Mouse (Mus musculus) kidney, embryonic 15.5 days (tissue): ENCODE measurements around the gene Arglu1. TPM values are rescaled to one million over a fixed set of nuclear protein-coding genes. Genes with fewer than 3 reads are reported as not detected.
A peak's percentile ranks its signal among the peaks of the same experiment; 100 is the strongest.

Experiments used
- ATAC-seq: fragments of 200-750 bp; cut with Nextera tagmentation; replicated peaks from 2 replicates; pipeline ENCODE4 v1.8.0; 2017; ENCODE audit warnings: moderate TSS enrichment; ENCODE audit not compliant: low FRiP score
- H3K27ac ChIP-seq: fragments of 300-500 bp; sonication (generic); 2 replicates; pipeline ENCODE4 v1.5.1; 2015; ENCODE audit warnings: mild to moderate bottlenecking, inconsistent platforms
- H3K27me3 ChIP-seq: fragments of 300-500 bp; sonication (generic); 2 replicates; pipeline ENCODE4 v1.6.1; 2015; ENCODE audit warnings: inconsistent platforms
- H3K36me3 ChIP-seq: fragments of 300-500 bp; sonication (generic); 2 replicates; pipeline ENCODE4 v1.6.1; 2015; ENCODE audit warnings: inconsistent platforms
- H3K4me1 ChIP-seq: fragments of 300-500 bp; sonication (generic); 2 replicates; pipeline ENCODE4 v1.6.1; 2015; ENCODE audit warnings: inconsistent platforms
- H3K4me2 ChIP-seq: fragments of 300-500 bp; sonication (generic); 2 replicates; pipeline ENCODE4 v1.6.1; 2015; ENCODE audit warnings: moderate library complexity, mild to moderate bottlenecking, inconsistent platforms
- H3K4me3 ChIP-seq: fragments of 300-500 bp; sonication (generic); replicated peaks from 2 replicates; pipeline ENCODE4 v1.5.1; 2015; ENCODE audit warnings: mild to moderate bottlenecking, inconsistent platforms
- H3K9ac ChIP-seq: fragments of 300-500 bp; sonication (generic); 2 replicates; pipeline ENCODE4 v1.6.1; 2015; ENCODE audit warnings: mild to moderate bottlenecking, inconsistent platforms
- H3K9me3 ChIP-seq: fragments of 300-500 bp; sonication (generic); replicated peaks from 2 replicates; pipeline ENCODE4 v1.6.1; 2016; ENCODE audit warnings: inconsistent platforms
- WGBS: fragments of 180-500 bp; shearing (Covaris S2); methylation state at CpG from one replicate; pipeline ENCODE4 v1.1.7; 2015; ENCODE audit warnings: mixed read lengths; 5-methylcytosine and 5-hydroxymethylcytosine counted together
- polyA plus RNA-seq: library from polyadenylated mRNA; unstranded; fragments of >200 nt; fragmentation: Nextera tagmentation; extraction: Ambion mirVana; gene quantifications from 2 replicates; pipeline ENCODE4 v1.2.1, GENCODE M21; 2015

Arglu1 gene
- polyA plus RNA-seq = 146 and 152 TPM in 2 replicates

DNA sequence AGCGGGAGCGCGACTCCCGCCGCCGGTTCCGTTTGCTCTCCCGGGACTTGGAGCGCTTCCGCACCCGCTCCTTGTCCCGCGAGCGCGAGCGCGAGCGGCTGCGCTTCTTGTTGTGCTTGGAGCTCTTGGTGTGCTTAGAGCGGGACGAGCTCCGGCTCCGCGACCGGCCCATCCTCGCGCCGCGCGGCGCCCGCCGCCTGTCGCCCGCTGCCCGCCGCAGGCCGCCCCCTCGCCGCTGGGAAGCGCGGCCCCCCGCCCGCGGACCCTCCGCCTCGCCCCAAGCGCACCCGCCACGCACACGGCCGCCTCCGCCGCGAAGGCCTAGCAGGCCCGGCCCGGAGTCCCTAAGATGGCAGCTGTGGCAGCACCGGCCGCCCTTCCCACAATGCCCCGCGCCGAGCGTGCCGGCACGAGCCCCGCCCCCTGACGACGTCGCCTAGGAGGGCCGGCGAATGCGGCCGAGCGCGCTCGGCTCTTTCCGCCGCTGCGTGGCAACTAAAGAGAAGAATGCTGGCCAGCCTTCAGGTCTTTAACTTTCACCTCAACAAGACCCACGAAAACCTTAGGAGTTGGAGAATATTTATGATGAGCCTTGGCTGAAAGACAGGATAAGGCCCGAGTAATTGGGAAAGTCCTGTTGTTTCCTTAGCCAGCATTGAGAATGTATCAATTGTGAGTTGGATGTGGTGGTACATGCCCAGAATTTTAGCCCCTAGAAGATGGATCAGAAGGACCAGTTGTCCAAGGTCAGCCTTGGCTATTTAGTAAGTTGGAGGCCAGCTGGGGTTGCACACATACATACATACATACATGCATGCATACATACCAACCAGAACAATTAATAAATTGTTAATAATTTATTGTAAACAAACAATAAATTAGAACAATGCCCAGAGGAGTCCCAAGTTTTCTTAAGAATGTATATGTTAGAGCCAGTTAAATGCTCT is at the start of gene Arglu1:
Gene Arglu1, minus strand, starts transcription at position 376 of the 947 bp plus-strand sequence.
- Histone ChIP-seq H3K36me3 (no peaks in the 10 kb centered on the region), H3K4me2 (peak within 1 kb of the TSS; percentile 66), H3K9me3 (no peaks in the 10 kb centered on the region), H3K4me3 (peak within 1 kb of the TSS; percentile 85), H3K27ac (peak within 1 kb of the TSS; percentile 95), H3K9ac (peak within 1 kb of the TSS; percentile 98), H3K4me1 (peaks cover 38% of the 10 kb centered on the region), H3K27me3 (no peaks in the 10 kb centered on the region)
- WGBS = under 1% methylated on average over 79 of the region's 81 CpGs
- peak; percentile 96 for ATAC-seq

DNA sequence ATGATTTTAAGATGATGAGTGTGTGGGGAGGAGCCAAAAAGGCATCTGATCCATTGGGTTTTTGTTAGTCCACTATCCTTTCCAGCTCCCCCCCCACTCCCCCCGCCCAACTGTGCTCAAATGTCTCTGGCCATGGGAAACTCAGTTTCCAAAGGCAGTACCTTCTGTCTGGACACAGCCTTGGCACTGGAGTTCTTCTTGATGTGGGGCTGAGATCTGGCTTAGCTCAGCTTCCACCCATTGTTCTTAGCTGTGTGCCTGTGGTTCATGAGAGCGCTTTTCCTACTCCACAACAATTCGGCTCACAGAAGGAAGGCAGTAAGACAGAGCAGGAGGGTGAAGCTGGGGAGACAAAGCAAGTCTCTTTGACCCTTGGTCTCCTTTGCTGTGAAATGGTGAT is 47.0 kb upstream of the Arglu1 start:
- Histone ChIP-seq H3K4me1 (no peaks in the 10 kb centered on the region), H3K4me2 (no peak overlapping the region), H3K27me3 (no peaks in the 10 kb centered on the region), H3K9ac (no peak overlapping the region), H3K36me3 (no peaks in the 10 kb centered on the region), H3K4me3 (no peak overlapping the region), H3K9me3 (no peaks in the 10 kb centered on the region), H3K27ac (no peak overlapping the region)
- WGBS = 77% methylated on average over 3 of the region's 3 CpGs
- ATAC-seq = no peak

DNA sequence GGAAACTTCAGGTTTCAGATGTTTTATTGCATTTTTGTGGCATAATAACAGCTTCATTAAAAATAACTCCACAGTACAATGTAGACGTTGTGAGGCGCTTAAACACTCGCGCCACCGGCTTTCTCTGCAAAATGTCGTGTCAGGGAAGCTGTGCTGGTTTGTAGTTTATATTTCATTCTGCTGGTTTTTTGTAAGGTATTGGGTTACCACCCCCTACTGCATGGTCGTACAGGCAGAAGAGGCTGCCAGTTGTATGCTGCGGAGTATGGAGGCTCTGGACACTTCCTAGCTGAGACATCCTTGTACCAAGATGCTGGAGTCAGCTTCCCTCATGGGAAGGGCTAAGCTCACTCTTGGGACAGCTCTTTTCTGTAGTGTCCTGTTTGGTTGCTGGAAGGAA is 46.5 kb upstream of the Arglu1 start:
- Histone ChIP-seq H3K9ac (no peak overlapping the region), H3K36me3 (no peaks in the 10 kb centered on the region), H3K9me3 (no peaks in the 10 kb centered on the region), H3K4me1 (no peaks in the 10 kb centered on the region), H3K27ac (no peak overlapping the region), H3K4me3 (no peak overlapping the region), H3K27me3 (no peaks in the 10 kb centered on the region), H3K4me2 (no peak overlapping the region)
- 68% methylated on average over 8 of the region's 8 CpGs for WGBS
- ATAC-seq = no peak

DNA sequence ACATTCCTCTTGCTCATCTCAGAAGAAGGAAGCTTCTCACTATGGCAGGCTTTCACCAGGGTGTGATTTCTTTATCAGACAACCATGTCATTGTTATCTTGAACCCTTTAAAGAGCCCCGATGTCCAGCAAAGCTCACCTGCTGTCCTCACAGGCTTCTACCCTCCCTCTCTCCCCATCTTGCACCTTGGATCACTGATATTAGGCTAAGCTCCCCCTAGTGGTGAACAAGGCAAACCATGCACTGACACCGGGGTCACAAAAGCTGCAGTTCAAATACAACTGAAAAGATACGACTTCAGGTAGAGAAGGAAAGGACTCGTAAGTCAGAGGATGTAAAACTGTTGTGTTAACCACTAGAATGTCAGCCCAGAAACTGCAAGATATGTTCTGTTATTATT is 43.5 kb upstream of the Arglu1 start:
- ATAC-seq = no peak
- no peak overlapping the region for H3K9ac ChIP-seq
- H3K4me2 ChIP-seq = no peak overlapping the region

DNA sequence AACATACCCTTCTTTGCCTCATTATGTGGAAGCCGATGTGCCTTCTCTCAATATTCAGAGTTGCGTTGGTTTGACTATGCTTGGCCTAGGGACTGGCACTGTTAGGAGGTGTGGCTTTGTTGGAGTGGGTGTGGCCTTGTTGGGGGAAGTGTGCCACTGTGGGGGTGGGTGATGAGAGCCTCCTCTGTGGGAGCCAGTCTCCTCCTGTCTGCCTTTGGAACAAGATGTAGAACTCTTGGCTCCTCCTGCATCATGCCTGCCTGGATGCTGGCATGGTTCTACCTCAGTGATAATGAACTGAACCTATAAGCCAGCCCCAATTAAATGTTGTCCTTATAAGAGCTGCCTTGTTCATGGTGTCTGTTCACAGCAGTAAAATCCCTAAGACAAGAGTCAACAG is 38.3 kb upstream of the Arglu1 start:
- H3K27me3 ChIP-seq = no peaks in the 10 kb centered on the region
- H3K36me3 ChIP-seq = no peaks in the 10 kb centered on the region
- ATAC-seq = no peak
- no peaks in the 10 kb centered on the region for H3K4me1 ChIP-seq
- H3K4me3 ChIP-seq = no peak overlapping the region
- 96% methylated on average over 2 of the region's 2 CpGs for WGBS
- H3K9me3 ChIP-seq = no peaks in the 10 kb centered on the region
- no peak overlapping the region for H3K9ac ChIP-seq
- H3K27ac ChIP-seq = no peak overlapping the region
- no peak overlapping the region for H3K4me2 ChIP-seq

More for the DNA sequence above, 43.5 kb upstream of the Arglu1 start:
- H3K27me3 ChIP-seq = no peaks in the 10 kb centered on the region
- WGBS = 40% methylated on average over 4 of the region's 4 CpGs
- H3K4me3 ChIP-seq = no peak overlapping the region
- no peaks in the 10 kb centered on the region for H3K36me3 ChIP-seq
- H3K27ac ChIP-seq = no peak overlapping the region
- no peaks in the 10 kb centered on the region for H3K9me3 ChIP-seq
- no peaks in the 10 kb centered on the region for H3K4me1 ChIP-seq

DNA sequence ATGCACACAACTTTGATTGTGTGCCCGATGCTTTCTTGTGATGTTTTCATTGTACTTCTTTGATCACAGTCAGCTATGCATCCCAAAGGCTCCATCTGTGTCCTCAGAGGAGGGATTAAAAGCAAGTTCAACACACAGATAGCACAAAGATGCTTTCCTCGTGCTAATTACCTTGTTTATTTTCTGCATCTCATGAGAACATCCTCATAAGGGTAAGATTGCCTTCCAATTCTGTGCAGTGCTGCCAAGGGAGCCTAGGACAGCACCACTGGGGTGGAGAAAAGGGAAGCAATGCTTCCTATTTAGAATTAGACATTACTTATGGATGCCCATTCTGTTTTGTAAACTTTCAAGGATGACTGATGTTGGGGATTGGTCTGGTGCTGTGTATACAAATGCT is 36.2 kb upstream of the Arglu1 start:
- Histone ChIP-seq H3K36me3 (no peaks in the 10 kb centered on the region), H3K9me3 (no peaks in the 10 kb centered on the region), H3K4me1 (no peaks in the 10 kb centered on the region), H3K4me3 (no peak overlapping the region), H3K27ac (no peak overlapping the region), H3K4me2 (no peak overlapping the region), H3K9ac (no peak overlapping the region), H3K27me3 (no peaks in the 10 kb centered on the region)
- no peak for ATAC-seq
- 71% methylated on average over 2 of the region's 2 CpGs for WGBS

DNA sequence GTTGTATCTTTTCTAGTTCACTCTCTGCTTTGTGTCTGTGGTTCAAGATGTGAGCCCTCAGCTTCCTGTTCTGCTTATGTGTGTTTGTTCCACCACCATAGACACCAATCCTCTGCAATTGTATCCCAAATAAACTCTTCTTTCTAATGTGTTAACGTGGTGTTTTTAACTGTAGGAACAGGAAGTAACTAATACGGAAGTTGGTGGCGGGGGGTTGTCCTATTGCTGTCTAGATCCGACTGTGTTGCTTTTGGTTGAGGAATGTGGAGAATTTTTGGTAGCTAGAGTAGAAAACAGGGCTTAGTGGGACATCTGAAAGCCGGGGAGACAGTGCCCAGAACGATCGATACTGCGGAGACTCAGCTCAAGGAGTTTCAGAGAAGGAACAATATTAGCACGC is 14.5 kb upstream of the Arglu1 start:
- peaks cover 8% of the 10 kb centered on the region; the same call in 1 of the 2 replicates for H3K4me1 ChIP-seq
- H3K27me3 ChIP-seq = no peaks in the 10 kb centered on the region
- no peak for ATAC-seq
- no peak overlapping the region for H3K4me2 ChIP-seq
- no peaks in the 10 kb centered on the region for H3K36me3 ChIP-seq
- no peak overlapping the region for H3K9ac ChIP-seq
- WGBS = 76% methylated on average over 9 of the region's 9 CpGs
- no peak overlapping the region for H3K27ac ChIP-seq
- H3K9me3 ChIP-seq = no peaks in the 10 kb centered on the region
- no peak overlapping the region for H3K4me3 ChIP-seq

DNA sequence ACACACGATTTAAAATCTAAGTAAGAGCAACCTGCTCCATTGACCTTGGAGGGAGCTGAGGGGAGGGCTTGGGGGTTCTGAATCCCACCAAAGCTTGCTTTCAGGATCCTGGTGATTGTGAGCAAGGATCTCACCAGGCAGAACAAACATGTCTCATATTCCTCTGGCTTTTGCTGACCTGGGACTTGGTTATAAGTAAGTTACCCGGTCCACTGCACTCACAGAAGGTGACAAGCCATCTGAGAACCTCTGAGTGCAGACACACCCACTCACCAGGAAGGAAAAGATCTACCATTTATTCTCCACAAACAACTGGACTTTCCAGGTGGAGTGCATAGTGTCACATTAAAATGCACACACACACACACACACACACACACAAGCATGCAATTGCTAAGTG is 13.3 kb upstream of the Arglu1 start:
- Histone ChIP-seq H3K27ac (no peak overlapping the region), H3K27me3 (no peaks in the 10 kb centered on the region), H3K9ac (no peak overlapping the region), H3K4me1 (peaks cover 8% of the 10 kb centered on the region; the same call in 1 of the 2 replicates), H3K4me3 (no peak overlapping the region), H3K36me3 (no peaks in the 10 kb centered on the region), H3K9me3 (no peaks in the 10 kb centered on the region), H3K4me2 (no peak overlapping the region)
- ATAC-seq = peak; percentile 69; the same call in 1 of the 2 replicates
- WGBS = 52% methylated on average over 2 of the region's 2 CpGs

DNA sequence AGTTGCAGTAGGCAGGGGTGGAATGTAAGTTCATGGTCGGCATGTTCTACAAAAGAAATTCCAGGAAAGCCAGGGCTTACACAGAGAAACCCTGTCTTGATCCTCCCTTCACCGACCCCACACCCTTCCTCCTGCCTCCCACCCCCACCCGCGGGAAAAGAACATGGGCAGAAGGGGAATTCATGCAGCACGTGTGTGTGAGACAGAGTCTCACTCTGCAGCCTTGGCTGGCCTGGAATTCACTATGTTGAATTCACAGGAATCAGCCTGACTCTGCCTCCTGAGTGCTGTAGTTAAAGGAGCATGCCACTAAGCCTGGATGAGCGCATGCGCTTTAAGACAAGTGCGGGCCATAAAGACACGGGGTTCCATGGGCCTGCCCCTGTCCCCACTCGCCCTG is 10.5 kb upstream of the Arglu1 start:
- peaks cover 8% of the 10 kb centered on the region; the same call in 1 of the 2 replicates for H3K4me1 ChIP-seq
- no peak overlapping the region for H3K9ac ChIP-seq
- H3K4me3 ChIP-seq = no peak overlapping the region
- H3K27ac ChIP-seq = no peak overlapping the region
- 92% methylated on average over 10 of the region's 10 CpGs for WGBS
- no peaks in the 10 kb centered on the region for H3K9me3 ChIP-seq
- no peak overlapping the region for H3K4me2 ChIP-seq
- H3K27me3 ChIP-seq = no peaks in the 10 kb centered on the region
- ATAC-seq = no peak
- H3K36me3 ChIP-seq = no peaks in the 10 kb centered on the region

DNA sequence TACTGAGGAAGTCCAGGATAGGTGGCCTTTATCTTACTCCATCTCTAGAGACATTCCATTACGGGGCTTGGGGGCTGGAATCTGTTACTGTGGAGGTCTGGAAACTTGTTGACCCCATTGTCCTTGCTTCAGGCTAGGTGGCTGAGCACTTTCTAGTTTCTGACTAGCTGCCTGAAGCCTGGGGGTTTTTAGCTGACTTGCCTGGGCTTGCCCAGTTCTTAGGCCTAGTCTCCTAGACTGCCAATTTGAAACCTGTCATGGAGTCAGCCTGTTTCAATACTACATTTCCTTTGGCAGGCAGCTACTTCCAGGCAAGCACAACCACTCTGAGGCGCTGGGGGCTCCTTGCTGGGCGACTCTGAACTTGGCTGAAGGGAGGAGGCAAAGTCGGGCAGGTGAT is 9.9 kb upstream of the Arglu1 start:
- H3K27me3 ChIP-seq = no peaks in the 10 kb centered on the region
- 78% methylated on average over 4 of the region's 4 CpGs for WGBS
- H3K4me2 ChIP-seq = no peak overlapping the region
- H3K4me3 ChIP-seq = no peak overlapping the region
- no peaks in the 10 kb centered on the region for H3K36me3 ChIP-seq
- no peak overlapping the region for H3K9ac ChIP-seq
- no peaks in the 10 kb centered on the region for H3K9me3 ChIP-seq
- peaks cover 8% of the 10 kb centered on the region; the same call in 1 of the 2 replicates for H3K4me1 ChIP-seq
- ATAC-seq = no peak
- no peak overlapping the region for H3K27ac ChIP-seq

DNA sequence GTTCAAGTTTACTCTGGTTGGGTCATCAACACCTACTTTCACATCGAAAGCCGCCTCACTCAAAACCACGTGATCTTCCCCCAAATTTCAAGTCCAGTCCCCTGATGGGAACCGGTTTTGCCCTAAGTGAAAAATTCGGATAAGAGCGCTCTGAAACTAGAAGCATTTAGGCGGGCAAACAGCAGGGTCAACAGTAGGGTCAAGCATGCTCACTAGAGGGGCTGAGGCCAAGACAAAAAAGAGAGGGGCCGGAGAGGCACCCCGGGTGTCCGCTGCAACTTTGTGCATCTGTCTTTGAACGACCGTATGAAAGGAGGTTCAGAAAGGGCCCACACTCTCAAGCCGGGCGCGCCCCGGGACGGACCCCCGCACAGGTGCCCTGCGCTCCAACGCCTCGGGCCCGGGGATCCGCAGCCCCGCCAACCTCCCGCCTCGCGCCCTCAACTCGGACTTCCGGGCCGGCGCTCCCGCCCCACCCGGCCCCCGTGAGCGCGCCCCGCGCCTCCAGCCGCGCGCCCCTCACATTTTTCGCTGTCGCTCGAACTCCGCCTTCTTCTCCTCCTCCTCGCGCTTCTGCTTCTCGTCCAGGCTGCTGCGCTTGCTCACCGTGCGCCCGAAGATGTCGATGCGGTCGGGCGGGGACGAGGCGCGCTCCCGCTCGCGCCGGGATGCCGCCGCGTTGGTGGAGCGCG is 721 bp downstream of the Arglu1 start:
- WGBS = under 1% methylated on average over 68 of the region's 68 CpGs
- ATAC-seq = peak; percentile 83

DNA sequence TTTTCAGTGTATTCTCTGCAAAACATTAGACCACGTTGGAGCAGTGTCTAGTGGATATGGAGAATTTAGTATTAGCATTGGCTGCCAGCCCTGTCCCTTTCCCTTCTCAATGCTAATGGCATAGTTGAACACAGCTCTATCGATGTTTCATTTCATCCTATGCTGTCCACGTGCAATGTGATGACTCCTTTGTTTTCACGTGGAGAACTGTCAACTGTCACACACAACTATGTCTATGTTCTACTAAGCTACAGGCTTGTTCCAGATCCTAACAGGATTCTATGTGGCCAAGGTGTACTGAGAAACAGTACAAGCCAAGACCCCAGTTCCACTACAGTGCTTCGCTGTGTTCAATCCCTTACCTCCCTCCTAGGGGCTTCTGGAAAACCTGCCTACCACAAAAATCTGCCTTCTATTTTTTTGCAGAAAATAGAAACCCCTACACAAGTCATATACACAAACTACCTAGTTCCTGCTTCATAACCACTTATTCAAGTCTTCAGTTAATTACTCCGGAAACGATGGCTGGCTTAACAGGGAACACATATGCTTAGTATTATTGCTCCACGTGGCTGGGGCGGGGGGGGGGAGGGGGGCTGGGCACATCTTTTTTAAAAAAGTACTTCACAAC is 1.4 kb downstream of the Arglu1 start:
- 10% methylated on average over 9 of the region's 9 CpGs for WGBS
- Histone ChIP-seq H3K36me3 (no peaks in the 10 kb centered on the region), H3K9ac (peak overlapping the region; percentile 98), H3K27me3 (no peaks in the 10 kb centered on the region), H3K4me2 (peak overlapping the region; percentile 66), H3K4me1 (peaks cover 42% of the 10 kb centered on the region), H3K27ac (peak overlapping the region; percentile 95; the same call in 1 of the 2 replicates), H3K9me3 (no peaks in the 10 kb centered on the region), H3K4me3 (peak overlapping the region; percentile 85)
- no peak for ATAC-seq

More for the DNA sequence above, 721 bp downstream of the Arglu1 start:
- Histone ChIP-seq H3K4me2 (peak overlapping the region; percentile 66), H3K27me3 (no peaks in the 10 kb centered on the region), H3K9me3 (no peaks in the 10 kb centered on the region), H3K9ac (peak overlapping the region; percentile 98), H3K36me3 (no peaks in the 10 kb centered on the region), H3K4me1 (peaks cover 40% of the 10 kb centered on the region), H3K27ac (peak overlapping the region; percentile 95), H3K4me3 (peak overlapping the region; percentile 85)
